Mouse (Mus musculus): Measurements from ENCODE around the gene Vps29. TPM values are rescaled to one million over a fixed set of nuclear protein-coding genes. Genes with fewer than 3 reads are reported as not detected.
A peak's percentile ranks its signal among the peaks of the same experiment; 100 is the strongest.

The Vps29 gene
- total and polyA plus RNA-seq, 2 experiments from 2014 or later, result 111 to 344 TPM

- TF ChIP-seq CTCF (IDR thresholded peaks at IDR 0.05; ENCODE audit: low read depth), result no peak
- DNase-seq (ENCODE audit: low spot score) (no peak), ATAC-seq (no peak)
- no peaks in the 10 kb centered on the region for H3K9me3 ChIP-seq (ENCODE audit: low read length)
- 88% methylated on average over 12 of the region's 12 CpGs for WGBS
- no peak overlapping the region for H3K4me3 ChIP-seq (ENCODE audit: low read length)
- H3K4me1 ChIP-seq (ENCODE audit: insufficient read depth, low read length), result no peaks in the 10 kb centered on the region
- H3K4me2 ChIP-seq (ENCODE audit: low read depth, low read length), result no peak overlapping the region
- no peak overlapping the region for H3K27ac ChIP-seq
- H3K36me3 ChIP-seq (ENCODE audit: insufficient read depth, low read length), result peaks cover 22% of the 10 kb centered on the region
- H3K27me3 ChIP-seq (ENCODE audit: insufficient read depth, low read length), result no peaks in the 10 kb centered on the region
- no peak overlapping the region for H3K9ac ChIP-seq (replicated peaks; ENCODE audit: low read length)
Observed at GRCm38 (mm10) chr5:122403362-122403761, 49.2 kb downstream of the Vps29 start.

GRCm38 (mm10) chr5:122405537-122405936 lies 51.4 kb downstream of the Vps29 start:
- DNase-seq (ENCODE audit: low spot score) (no peak), ATAC-seq (no peak)
- H3K27me3 ChIP-seq (ENCODE audit: insufficient read depth, low read length), result no peaks in the 10 kb centered on the region
- H3K9ac ChIP-seq (replicated peaks; ENCODE audit: low read length), result no peak overlapping the region
- H3K36me3 ChIP-seq (ENCODE audit: insufficient read depth, low read length), result peaks cover 18% of the 10 kb centered on the region
- H3K9me3 ChIP-seq (ENCODE audit: low read length), result no peaks in the 10 kb centered on the region
- no peak overlapping the region for H3K4me3 ChIP-seq (ENCODE audit: low read length)
- H3K27ac ChIP-seq, result no peak overlapping the region
- no peak overlapping the region for H3K4me2 ChIP-seq (ENCODE audit: low read depth, low read length)
- no peak for TF ChIP-seq CTCF (IDR thresholded peaks at IDR 0.05; ENCODE audit: low read depth)
- 88% methylated on average over 10 of the region's 10 CpGs for WGBS
- no peaks in the 10 kb centered on the region for H3K4me1 ChIP-seq (ENCODE audit: insufficient read depth, low read length)

- ATAC-seq, result 0 out of 2 replicates have a peak, but pooled peaks have one; percentile 10
Observed at GRCm38 (mm10) chr5:122409692-122410645, 55.8 kb downstream of the Vps29 start.

GRCm38 (mm10) chr5:122411892-122412291 lies 57.7 kb downstream of the Vps29 start:
- no peaks in the 10 kb centered on the region; the same call in 1 of the 2 replicates for H3K36me3 ChIP-seq (ENCODE audit: insufficient read depth, low read length)
- no peak overlapping the region for H3K4me2 ChIP-seq (ENCODE audit: low read depth, low read length)
- H3K9me3 ChIP-seq (ENCODE audit: low read length), result no peaks in the 10 kb centered on the region
- H3K4me3 ChIP-seq (ENCODE audit: low read length), result no peak overlapping the region
- no peak for ATAC-seq
- H3K27ac ChIP-seq, result no peak overlapping the region
- no peaks in the 10 kb centered on the region for H3K4me1 ChIP-seq (ENCODE audit: insufficient read depth, low read length)
- WGBS, result 80% methylated on average over 5 of the region's 5 CpGs
- no peaks in the 10 kb centered on the region for H3K27me3 ChIP-seq (ENCODE audit: insufficient read depth, low read length)
- DNase-seq (ENCODE audit: low spot score), result no peak
- no peak for TF ChIP-seq CTCF (IDR thresholded peaks at IDR 0.05; ENCODE audit: low read depth)
- H3K9ac ChIP-seq (replicated peaks; ENCODE audit: low read length), result no peak overlapping the region

More at GRCm38 (mm10) chr5:122409692-122410645, 55.8 kb downstream of the Vps29 start:
- no peak for DNase-seq (ENCODE audit: low spot score)
- no peak overlapping the region for H3K27ac ChIP-seq
- no peaks in the 10 kb centered on the region for H3K4me1 ChIP-seq (ENCODE audit: insufficient read depth, low read length)
- no peak overlapping the region for H3K4me3 ChIP-seq (ENCODE audit: low read length)
- peak; percentile 24; the same call in 1 of the 2 replicates for TF ChIP-seq CTCF (IDR thresholded peaks at IDR 0.05; ENCODE audit: low read depth)
- no peaks in the 10 kb centered on the region for H3K9me3 ChIP-seq (ENCODE audit: low read length)
- H3K9ac ChIP-seq (replicated peaks; ENCODE audit: low read length), result no peak overlapping the region
- WGBS, result 86% methylated on average over 19 of the region's 19 CpGs
- peaks cover 10% of the 10 kb centered on the region for H3K36me3 ChIP-seq (ENCODE audit: insufficient read depth, low read length)
- H3K4me2 ChIP-seq (ENCODE audit: low read depth, low read length), result no peak overlapping the region
- no peaks in the 10 kb centered on the region for H3K27me3 ChIP-seq (ENCODE audit: insufficient read depth, low read length)

- DNase-seq (ENCODE audit: low spot score) (no peak), ATAC-seq (no peak)
- Histone ChIP-seq H3K27ac (no peak overlapping the region), H3K4me2 (ENCODE audit: low read depth, low read length) (no peak overlapping the region), H3K9me3 (ENCODE audit: low read length) (no peaks in the 10 kb centered on the region), H3K9ac (replicated peaks; ENCODE audit: low read length) (no peak overlapping the region), H3K36me3 (ENCODE audit: insufficient read depth, low read length) (no peaks in the 10 kb centered on the region), H3K4me1 (ENCODE audit: insufficient read depth, low read length) (no peaks in the 10 kb centered on the region), H3K4me3 (ENCODE audit: low read length) (no peak overlapping the region), H3K27me3 (ENCODE audit: insufficient read depth, low read length) (no peaks in the 10 kb centered on the region)
- WGBS, result 64% methylated on average over 6 of the region's 6 CpGs
- no peak for TF ChIP-seq CTCF (IDR thresholded peaks at IDR 0.05; ENCODE audit: low read depth)
Observed at GRCm38 (mm10) chr5:122412826-122413225, 58.7 kb downstream of the Vps29 start.

GRCm38 (mm10) chr5:122414351-122414750 lies 60.2 kb downstream of the Vps29 start:
- no peaks in the 10 kb centered on the region for H3K36me3 ChIP-seq (ENCODE audit: insufficient read depth, low read length)
- ATAC-seq (no peak), DNase-seq (ENCODE audit: low spot score) (no peak)
- H3K9ac ChIP-seq (replicated peaks; ENCODE audit: low read length), result no peak overlapping the region
- 92% methylated on average over 5 of the region's 5 CpGs for WGBS
- TF ChIP-seq CTCF (IDR thresholded peaks at IDR 0.05; ENCODE audit: low read depth), result no peak
- H3K9me3 ChIP-seq (ENCODE audit: low read length), result no peaks in the 10 kb centered on the region
- no peak overlapping the region for H3K4me3 ChIP-seq (ENCODE audit: low read length)
- H3K4me1 ChIP-seq (ENCODE audit: insufficient read depth, low read length), result no peaks in the 10 kb centered on the region
- no peak overlapping the region for H3K4me2 ChIP-seq (ENCODE audit: low read depth, low read length)
- H3K27me3 ChIP-seq (ENCODE audit: insufficient read depth, low read length), result no peaks in the 10 kb centered on the region
- no peak overlapping the region for H3K27ac ChIP-seq

Other genes starting within 250 kb of the Vps29 start
- 0.04 and 0.16 TPM in 2 replicates for gene Ccdc63, start 213.5 kb upstream of the Vps29 start, total RNA-seq (2014; rRNA removed)
- 0.23 TPM in 1 of 2 replicates, not detected in the other for gene Ccdc63, start 213.5 kb upstream of the Vps29 start, polyA plus RNA-seq (2015; fragmentation: Nextera tagmentation; extraction: Ambion mirVana)
- 205 and 207 TPM in 2 replicates for gene Ppp1cc, start 196.1 kb upstream of the Vps29 start, total RNA-seq (2014; rRNA removed)
- gene Ppp1cc, start 196.1 kb upstream of the Vps29 start, polyA plus RNA-seq (2015; fragmentation: Nextera tagmentation; extraction: Ambion mirVana), result 177 and 184 TPM in 2 replicates
- gene Hvcn1, start 147.6 kb upstream of the Vps29 start, total RNA-seq (2014; rRNA removed), result 1.7 and 2.2 TPM in 2 replicates
- gene Hvcn1, start 147.6 kb upstream of the Vps29 start, polyA plus RNA-seq (2015; fragmentation: Nextera tagmentation; extraction: Ambion mirVana), result 0.94 and 1.1 TPM in 2 replicates
- 30.3 and 30.6 TPM in 2 replicates for gene Tctn1, start 89.9 kb upstream of the Vps29 start, total RNA-seq (2014; rRNA removed)
- 6.5 TPM in 2 replicates for gene Tctn1, start 89.9 kb upstream of the Vps29 start, polyA plus RNA-seq (2015; fragmentation: Nextera tagmentation; extraction: Ambion mirVana)
- gene Pptc7, start 70.0 kb upstream of the Vps29 start, total RNA-seq (2014; rRNA removed), result 15.8 and 18.7 TPM in 2 replicates
- gene Pptc7, start 70.0 kb upstream of the Vps29 start, polyA plus RNA-seq (2015; fragmentation: Nextera tagmentation; extraction: Ambion mirVana), result 6.9 and 7.2 TPM in 2 replicates
- 5.1 and 8.3 TPM in 2 replicates for gene Rad9b, start 136 bp upstream of the Vps29 start, total RNA-seq (2014; rRNA removed)
- 14.0 and 15.0 TPM in 2 replicates for gene Rad9b, start 136 bp upstream of the Vps29 start, polyA plus RNA-seq (2015; fragmentation: Nextera tagmentation; extraction: Ambion mirVana)
- gene Gpn3, start 17.5 kb downstream of the Vps29 start, total RNA-seq (2014; rRNA removed), result 19.5 and 49.9 TPM in 2 replicates
- gene Gpn3, start 17.5 kb downstream of the Vps29 start, polyA plus RNA-seq (2015; fragmentation: Nextera tagmentation; extraction: Ambion mirVana), result 43.0 and 44.3 TPM in 2 replicates
- 107 and 121 TPM in 2 replicates for gene Fam216a, start 18.0 kb downstream of the Vps29 start, total RNA-seq (2014; rRNA removed)
- gene Fam216a, start 18.0 kb downstream of the Vps29 start, polyA plus RNA-seq (2015; fragmentation: Nextera tagmentation; extraction: Ambion mirVana), result 138 and 140 TPM in 2 replicates
- gene Arpc3, start 37.5 kb downstream of the Vps29 start, total RNA-seq (2014; rRNA removed), result 141 and 163 TPM in 2 replicates
- 133 and 144 TPM in 2 replicates for gene Arpc3, start 37.5 kb downstream of the Vps29 start, polyA plus RNA-seq (2015; fragmentation: Nextera tagmentation; extraction: Ambion mirVana)
- 26.1 and 32.0 TPM in 2 replicates for gene Anapc7, start 67.3 kb downstream of the Vps29 start, total RNA-seq (2014; rRNA removed)
- 44.0 and 44.6 TPM in 2 replicates for gene Anapc7, start 67.3 kb downstream of the Vps29 start, polyA plus RNA-seq (2015; fragmentation: Nextera tagmentation; extraction: Ambion mirVana)
- 200 and 204 TPM in 2 replicates for gene Atp2a2, start 147.9 kb downstream of the Vps29 start, total RNA-seq (2014; rRNA removed)
- 46.2 and 47.4 TPM in 2 replicates for gene Atp2a2, start 147.9 kb downstream of the Vps29 start, polyA plus RNA-seq (2015; fragmentation: Nextera tagmentation; extraction: Ambion mirVana)

Measured in hindbrain, postnatal 0 days (tissue).